Mouse (Mus musculus): ENCODE data around the gene Tmtc4. TPM values are rescaled to one million over a fixed set of nuclear protein-coding genes. Genes with fewer than 3 reads are reported as not detected.

The Tmtc4 gene
- total RNA-seq, 2 experiments from 2014 or later, result 19.0 to 23.0 TPM

DNA sequence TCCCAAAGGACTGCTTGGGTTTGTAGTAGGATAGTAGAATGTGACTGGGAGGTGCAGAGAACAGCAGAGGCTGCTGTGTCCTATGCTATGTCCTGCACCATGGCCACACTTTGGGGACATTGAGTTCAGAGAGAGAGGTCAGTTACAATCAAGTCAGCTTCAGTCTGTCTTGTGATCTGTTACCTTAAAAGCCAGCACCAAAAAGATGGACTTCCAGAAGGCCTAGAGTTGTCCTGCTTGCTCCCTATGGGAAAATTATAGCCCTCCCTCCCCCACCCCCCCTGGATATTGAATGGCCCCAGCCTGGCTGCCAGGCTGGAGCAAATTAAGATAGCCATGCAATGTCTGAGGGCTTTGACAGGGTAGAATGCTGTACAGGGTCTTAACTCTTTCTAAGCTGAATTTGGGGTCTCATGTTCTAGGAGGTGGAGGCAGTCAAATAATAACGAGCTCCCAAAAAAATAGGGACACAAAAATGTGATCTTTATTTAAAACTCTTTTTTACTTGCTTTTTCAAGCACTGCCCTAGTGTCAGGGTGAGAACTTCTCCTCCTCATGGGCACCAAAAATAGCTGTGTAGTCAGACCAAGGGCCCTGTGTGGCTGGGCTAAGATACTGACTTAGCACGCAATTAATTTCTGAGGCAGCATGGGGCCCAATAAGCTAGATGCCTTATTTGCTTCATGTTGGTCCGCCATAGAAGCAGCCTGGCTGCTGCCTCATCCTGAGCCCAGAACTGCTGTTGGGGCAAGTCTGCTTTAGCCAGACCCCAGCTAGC, 95.9 kb downstream of the Tmtc4 start:
- TF ChIP-seq CTCF (conservative IDR thresholded peaks at IDR 0.05), result no peak
- H3K27ac ChIP-seq, result no peak overlapping the region
- DNase-seq (ENCODE audit: low spot score in 2 of 2), result no peak
- H3K4me3 ChIP-seq, result no peak overlapping the region

DNA sequence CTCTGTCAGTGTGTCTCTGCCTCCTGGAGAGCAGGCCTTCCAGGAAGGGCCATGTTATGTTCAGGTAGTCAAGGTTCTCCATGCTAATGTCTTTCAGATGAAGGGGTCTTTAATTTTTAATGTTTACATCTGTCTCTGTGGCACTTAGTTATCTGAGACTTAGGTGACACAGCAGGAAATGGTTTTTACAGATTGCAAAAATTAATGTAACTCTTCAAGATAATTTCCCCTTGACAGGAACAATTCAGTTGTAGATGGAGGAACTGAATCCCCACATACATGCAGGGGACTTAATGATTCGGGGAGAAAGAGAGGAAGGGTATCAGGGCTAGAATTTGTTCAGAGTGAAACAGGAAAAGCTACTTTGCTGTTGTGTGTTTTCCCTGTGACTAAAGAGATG, 96.6 kb downstream of the Tmtc4 start:
- Histone ChIP-seq H3K27ac (no peak overlapping the region), H3K4me3 (no peak overlapping the region)
- no peak for DNase-seq (ENCODE audit: low spot score in 2 of 2)
- no peak for TF ChIP-seq CTCF (conservative IDR thresholded peaks at IDR 0.05)

DNA sequence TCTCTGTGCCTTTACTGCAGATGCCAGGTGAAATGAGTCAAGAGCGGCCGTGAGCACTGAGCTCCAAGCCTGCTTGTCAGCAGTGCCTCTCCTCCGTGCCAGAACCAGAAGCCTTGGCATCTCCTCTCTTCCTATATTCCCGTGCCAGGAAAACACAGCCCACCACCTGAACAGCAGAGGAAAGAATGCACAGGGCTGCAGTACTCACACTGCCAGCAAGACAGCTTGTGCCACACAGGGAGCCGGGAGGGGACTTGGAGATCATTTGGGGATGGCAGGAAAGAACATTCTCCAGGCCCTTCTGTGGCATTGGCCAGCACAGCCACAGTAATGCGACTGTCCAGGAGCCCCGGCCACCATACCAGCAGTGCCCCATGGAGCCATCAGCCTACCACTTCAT, 97.9 kb downstream of the Tmtc4 start:
- TF ChIP-seq CTCF (conservative IDR thresholded peaks at IDR 0.05), result no peak
- Histone ChIP-seq H3K27ac (peak overlapping the region; percentile 59), H3K4me3 (no peak overlapping the region)
- peak; percentile 55 to 60 for DNase-seq (ENCODE audit: low spot score in 2 of 2)

DNA sequence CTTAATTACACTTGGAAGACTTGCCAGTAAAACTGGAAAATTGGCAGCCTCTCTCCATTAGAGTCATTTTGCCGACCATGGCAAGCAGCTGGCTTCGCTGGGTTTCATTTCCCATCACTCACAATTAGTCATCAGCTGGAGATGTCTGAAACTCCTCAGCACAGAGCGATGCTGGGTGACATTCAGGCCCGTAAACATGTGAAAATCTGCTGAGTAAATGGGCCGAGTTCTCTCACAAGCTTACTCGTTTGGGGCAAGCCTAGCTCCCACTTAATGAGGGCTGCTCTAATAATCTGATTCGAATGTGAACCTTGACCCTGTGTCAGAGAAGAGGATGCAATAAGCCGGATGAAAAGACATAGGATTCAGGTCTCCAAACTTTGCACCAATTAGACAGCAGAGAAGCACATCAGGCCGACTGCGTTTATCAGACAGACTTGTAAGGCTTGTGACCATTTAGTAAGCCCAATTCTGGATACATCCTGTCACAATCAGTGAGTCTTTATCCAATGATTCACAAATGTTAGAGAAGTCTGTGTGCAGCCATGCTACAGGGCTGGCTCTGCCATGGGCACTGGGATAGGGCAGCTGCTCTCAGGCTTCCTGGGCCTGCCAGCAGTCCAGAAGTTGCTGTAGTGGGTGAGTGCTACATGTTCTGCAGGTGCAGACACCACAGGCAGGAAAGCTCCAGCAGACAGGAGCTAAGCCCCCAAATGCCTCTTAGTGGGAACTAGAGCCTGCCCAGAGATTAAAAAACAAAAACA, 99.8 kb downstream of the Tmtc4 start:
- H3K4me3 ChIP-seq, result no peak overlapping the region
- peak overlapping the region; percentile 80 for H3K27ac ChIP-seq
- DNase-seq (ENCODE audit: low spot score in 2 of 2), result peak; percentile 31 to 72
- no peak for TF ChIP-seq CTCF (conservative IDR thresholded peaks at IDR 0.05)

DNA sequence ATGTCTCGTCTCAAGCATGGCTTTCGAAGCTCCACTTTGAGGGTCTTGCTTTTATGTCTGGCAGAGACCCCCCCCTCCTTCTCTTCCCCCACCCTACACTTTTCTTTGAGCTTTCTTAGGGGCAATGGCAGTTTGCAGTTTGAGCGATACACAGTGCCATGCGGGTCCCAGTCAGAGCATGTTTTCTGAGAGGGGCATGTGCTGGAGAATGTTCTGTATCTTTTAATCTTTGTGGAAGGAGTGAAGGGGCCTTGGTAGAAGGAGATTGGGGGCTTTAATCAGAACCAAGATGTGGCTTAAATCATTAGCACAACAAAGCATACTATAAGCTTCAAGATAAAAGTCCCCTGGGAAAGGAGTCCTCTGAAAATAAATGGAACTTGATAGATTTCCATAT, 100.4 kb downstream of the Tmtc4 start:
- DNase-seq (ENCODE audit: low spot score in 2 of 2), result no peak
- no peak for TF ChIP-seq CTCF (conservative IDR thresholded peaks at IDR 0.05)
- peak overlapping the region; percentile 80 for H3K27ac ChIP-seq
- no peak overlapping the region for H3K4me3 ChIP-seq

DNA sequence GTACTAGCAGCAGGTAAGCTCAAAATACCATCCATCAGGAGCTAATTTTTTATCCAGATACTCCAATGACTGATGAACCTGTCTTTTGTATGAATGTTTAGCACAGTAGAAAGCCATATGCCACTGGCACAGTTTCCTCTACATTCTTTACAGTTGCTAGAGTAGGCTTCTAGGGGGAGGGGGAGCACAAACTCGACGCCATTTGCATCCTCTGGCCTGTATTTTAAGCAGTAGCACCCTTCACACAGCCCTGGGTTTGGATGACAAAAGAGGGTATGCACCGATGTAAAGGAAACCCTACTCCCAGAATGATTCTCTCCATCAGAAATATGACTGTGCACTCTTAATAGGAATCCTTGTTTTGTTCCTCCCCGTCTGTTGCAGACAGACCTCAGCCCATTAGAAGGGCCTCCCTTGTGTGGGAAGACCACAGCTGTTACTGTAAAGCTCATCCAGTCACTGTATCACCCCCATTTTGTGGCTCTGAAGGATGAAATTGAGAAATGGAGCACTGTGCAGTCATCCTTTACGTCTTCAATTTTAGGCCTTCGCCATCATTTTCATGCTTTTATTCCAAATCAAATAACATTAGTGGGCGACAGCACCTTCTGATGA, 100.9 kb downstream of the Tmtc4 start:
- TF ChIP-seq CTCF (conservative IDR thresholded peaks at IDR 0.05), result no peak
- Histone ChIP-seq H3K27ac (peak overlapping the region; percentile 80), H3K4me3 (no peak overlapping the region)
- DNase-seq (ENCODE audit: low spot score in 2 of 2), result peak in 1 of 2 experiments; percentile 32

DNA sequence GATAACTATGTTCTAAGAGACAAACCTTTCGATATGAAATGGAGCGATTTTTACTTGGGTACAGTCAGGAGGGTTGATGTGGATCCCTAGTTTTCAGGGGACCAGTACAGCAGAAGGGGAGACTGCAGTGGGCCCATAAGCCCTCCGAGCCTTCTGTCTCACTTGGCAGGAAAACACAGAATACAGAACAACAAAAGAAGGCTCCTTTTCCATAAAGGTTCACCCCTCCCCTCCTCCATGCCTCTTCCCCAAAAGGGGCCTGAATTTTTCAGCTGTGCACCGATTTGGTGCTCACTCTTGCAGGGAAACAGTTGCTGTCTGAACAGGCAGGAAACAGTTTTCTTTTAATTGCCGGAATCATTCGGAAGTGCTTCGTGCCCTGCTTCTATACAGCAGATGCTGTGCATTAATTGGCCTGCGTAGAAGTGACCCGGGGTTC, 101.6 kb downstream of the Tmtc4 start:
- TF ChIP-seq CTCF (conservative IDR thresholded peaks at IDR 0.05), result no peak
- DNase-seq (ENCODE audit: low spot score in 2 of 2), result no peak
- Histone ChIP-seq H3K4me3 (no peak overlapping the region), H3K27ac (peak overlapping the region; percentile 80)

DNA sequence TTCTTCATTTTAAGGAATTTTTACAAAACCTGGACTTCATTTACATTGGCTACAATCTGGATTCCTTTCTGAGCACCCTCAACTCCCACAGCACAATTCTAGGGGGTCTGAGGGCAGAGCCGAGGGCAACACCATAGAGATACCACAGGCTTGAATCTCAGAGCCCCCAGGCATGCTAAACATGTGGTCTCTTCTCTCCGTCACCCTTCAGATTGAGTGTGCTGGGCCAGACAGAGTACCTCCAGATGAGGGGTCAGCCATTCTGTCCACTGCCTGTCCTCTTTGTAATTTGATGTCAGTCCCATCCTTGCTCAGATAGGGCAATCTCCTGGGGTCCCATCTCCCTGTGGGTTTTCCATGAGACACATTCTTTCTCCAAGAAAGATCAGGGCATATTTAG, 102.1 kb downstream of the Tmtc4 start:
- Histone ChIP-seq H3K4me3 (no peak overlapping the region), H3K27ac (peak overlapping the region; percentile 80)
- TF ChIP-seq CTCF (conservative IDR thresholded peaks at IDR 0.05), result no peak
- no peak for DNase-seq (ENCODE audit: low spot score in 2 of 2)

DNA sequence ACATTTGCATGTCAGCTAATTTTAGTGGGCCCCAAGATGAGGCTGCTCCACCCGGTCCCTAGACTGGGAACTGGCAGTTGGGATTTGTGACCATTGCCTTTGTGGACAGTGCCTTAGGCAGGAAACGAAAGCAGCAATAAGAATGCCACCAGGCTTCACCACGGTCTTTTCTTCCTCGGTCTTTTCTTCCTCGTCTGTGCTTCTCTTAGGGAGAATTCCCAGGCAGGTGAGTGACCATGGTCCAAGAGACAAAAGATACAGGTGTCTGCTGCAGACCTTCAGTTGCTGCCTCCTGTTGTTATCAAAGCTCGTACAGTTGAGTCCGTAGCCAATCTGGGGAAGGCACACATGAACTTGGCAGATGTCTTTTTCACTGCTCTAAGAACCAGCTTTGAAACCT, 103.5 kb downstream of the Tmtc4 start:
- no peak for TF ChIP-seq CTCF (conservative IDR thresholded peaks at IDR 0.05)
- H3K27ac ChIP-seq, result no peak overlapping the region
- no peak overlapping the region for H3K4me3 ChIP-seq

DNA sequence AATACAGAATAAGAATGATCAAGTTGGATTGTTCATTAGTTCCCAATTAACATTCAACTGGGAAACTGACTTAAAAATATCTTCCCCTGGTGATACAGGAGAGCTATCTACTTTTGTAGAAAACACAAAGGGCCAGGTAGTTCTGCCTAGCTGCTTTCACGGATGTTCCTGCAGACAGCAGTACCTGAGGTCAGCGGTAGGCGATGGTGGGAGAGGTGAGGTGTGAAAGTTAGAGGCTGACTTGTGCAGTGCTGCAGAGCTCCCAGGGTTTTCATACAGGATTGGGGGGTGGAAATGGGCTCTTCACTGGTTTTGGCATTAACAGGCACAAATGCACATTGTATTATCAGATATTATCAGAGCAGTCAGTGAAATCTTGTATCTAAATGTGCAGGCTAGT, 106.0 kb downstream of the Tmtc4 start:
- Histone ChIP-seq H3K27ac (no peak overlapping the region), H3K4me3 (no peak overlapping the region)
- no peak for TF ChIP-seq CTCF (conservative IDR thresholded peaks at IDR 0.05)
- DNase-seq (ENCODE audit: low spot score in 2 of 2), result no peak

More for the DNA sequence above, 103.5 kb downstream of the Tmtc4 start:
- no peak for DNase-seq (ENCODE audit: low spot score in 2 of 2)

DNA sequence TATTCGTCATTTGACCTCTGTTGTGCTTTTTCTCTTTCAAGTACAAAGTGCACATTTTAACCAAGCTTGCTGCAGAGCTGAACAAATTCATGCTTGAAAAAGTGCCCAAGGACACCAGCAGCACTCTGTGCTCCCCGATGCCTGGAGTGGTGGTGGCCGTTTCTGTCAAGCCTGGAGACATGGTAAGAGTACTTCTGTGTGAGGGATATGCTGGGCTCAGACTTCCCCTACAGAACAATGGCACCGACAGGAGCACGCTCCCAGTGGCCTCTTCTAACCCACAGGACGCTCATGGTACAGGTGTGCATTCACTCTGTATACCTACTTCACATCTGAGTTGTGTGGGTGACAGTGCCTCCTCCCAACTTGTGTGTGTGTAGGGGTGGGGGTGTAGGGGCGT, 107.1 kb downstream of the Tmtc4 start:
- no peak overlapping the region for H3K4me3 ChIP-seq
- no peak for TF ChIP-seq CTCF (conservative IDR thresholded peaks at IDR 0.05)

DNA sequence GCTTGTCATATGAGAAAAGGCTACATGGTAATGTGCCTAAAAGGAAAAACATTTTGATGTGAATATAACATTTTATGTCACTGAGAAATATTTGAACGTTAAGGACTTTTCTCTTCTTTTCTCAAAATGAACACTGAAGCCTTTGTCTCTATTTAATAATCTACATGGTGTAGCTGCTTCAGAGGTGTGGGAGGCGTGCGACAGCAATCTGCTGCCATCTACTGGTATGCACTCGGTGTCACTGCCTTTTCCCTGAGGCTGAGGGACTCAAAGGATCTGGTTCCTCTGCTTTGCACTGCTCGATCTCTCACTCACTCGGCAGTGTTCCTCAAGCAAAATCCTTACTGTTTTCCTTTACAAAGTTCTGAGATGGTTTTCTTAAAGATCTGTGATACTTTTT, 107.7 kb downstream of the Tmtc4 start:
- peak; percentile 83 to 89 for DNase-seq (ENCODE audit: low spot score in 2 of 2)
- TF ChIP-seq CTCF (conservative IDR thresholded peaks at IDR 0.05), result peak; percentile 100
- no peak overlapping the region for H3K4me3 ChIP-seq
- H3K27ac ChIP-seq, result peak overlapping the region; percentile 78

More for the DNA sequence above, 107.1 kb downstream of the Tmtc4 start:
- H3K27ac ChIP-seq, result peak overlapping the region; percentile 2; the same call in 1 of the 2 replicates
- DNase-seq (ENCODE audit: low spot score in 2 of 2), result no peak

DNA sequence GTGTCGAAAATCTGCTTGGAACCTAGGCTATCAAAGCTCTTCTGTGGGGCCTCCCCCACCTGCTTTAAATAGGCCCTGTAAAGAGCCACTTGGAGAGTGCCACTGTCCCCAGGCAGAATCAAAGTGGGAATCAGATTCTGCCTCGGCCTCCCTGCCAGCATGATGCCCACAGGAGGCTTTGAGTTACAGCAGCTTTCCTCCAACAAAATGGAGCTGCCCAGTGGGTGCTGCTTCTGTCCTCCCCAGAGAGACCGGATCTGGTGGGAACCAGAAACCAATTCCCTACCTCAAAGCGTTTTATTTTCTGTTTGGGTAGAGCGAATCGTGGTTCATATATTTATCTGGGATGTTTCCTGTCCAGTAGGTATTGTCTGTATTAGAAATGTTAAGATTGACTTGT, 108.2 kb downstream of the Tmtc4 start:
- DNase-seq (ENCODE audit: low spot score in 2 of 2), result no peak
- Histone ChIP-seq H3K27ac (peak overlapping the region; percentile 78), H3K4me3 (no peak overlapping the region)
- no peak for TF ChIP-seq CTCF (conservative IDR thresholded peaks at IDR 0.05)

All from layer of hippocampus, adult 2 months (tissue).